In the genomic region with DNA sequence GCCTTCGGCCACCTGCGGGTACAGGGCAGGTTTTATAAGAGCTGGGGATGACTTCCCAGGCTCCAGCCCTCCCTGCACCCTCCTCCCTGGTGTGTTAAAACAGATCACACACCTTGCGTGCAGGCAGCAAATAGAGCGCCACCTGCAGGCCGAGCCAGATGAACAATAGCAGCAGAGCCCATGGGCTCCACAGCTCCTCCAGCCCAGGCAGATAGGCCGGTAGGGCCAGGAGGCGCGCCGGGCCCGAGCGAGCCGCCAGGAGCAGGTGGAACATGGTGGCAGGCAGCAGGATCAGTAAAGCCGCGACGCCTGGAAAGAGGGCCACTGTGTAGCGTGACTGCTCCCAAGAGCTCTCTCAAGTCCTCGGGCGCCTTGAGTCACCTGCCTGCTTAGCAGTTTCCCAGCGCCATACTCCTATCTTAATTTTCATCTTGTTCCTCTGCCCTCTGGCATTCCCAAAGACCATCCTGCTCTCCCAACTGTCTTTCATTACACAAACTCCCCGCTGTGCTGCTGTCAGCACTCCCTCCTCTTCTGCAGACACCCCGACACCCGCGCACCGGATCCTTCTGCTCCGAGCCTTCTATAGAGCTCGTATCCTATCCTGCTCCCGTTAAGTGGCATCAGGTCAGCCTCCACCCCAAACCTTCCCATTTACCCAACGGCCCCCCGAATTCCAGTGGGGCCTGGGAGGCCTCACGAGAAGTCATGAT, we compare ENCODE assay signal across 1 mouse cellular context.
TF ChIP-seq lines count a peak whose summit lies in the region.

No protein-coding gene starts in this region.

TF ChIP-seq in myocyte, 11 proteins besides CTCF, POLR2A, EP300 and RAD21:
- TF ChIP-seq POLR2AphosphoS2 (IDR thresholded peaks at IDR 0.05; ENCODE audit: insufficient read length, low read depth) (peak; percentile 83), TCF12 (IDR thresholded peaks at IDR 0.05; ENCODE audit: insufficient read depth, poor library complexity, severe bottlenecking) (no peak)
